Mouse (Mus musculus): Measurements from ENCODE around the gene Nr1i3. TPM values are rescaled to one million over a fixed set of nuclear protein-coding genes. Genes with fewer than 3 reads are reported as not detected.

Nr1i3 gene
- polyA plus RNA-seq, 1 experiment from 2014 or later = 0.89 TPM

GRCm38 (mm10) chr1:171209409-171209808, 4.4 kb upstream of the Nr1i3 start:
- no peak overlapping the region; the same call in 1 of the 2 replicates for H3K4me2 ChIP-seq (replicated peaks; ENCODE audit: low read depth, low read length)
- no peak overlapping the region for H3K4me3 ChIP-seq (ENCODE audit: low read length)
- H3K9ac ChIP-seq (replicated peaks; ENCODE audit: low read length) = no peak overlapping the region
- no peaks in the 10 kb centered on the region for H3K4me1 ChIP-seq (ENCODE audit: insufficient read depth, low read length)
- H3K27me3 ChIP-seq (ENCODE audit: insufficient read depth, low read length) = no peaks in the 10 kb centered on the region
- H3K36me3 ChIP-seq (ENCODE audit: insufficient read depth, low read length) = no peaks in the 10 kb centered on the region
- ATAC-seq (ENCODE audit: low FRiP score, low TSS enrichment) = peak; percentile 54; the same call in 1 of the 2 replicates
- no peak overlapping the region for H3K27ac ChIP-seq (ENCODE audit: low read length)
- H3K9me3 ChIP-seq (ENCODE audit: low read length) = no peaks in the 10 kb centered on the region
- WGBS = 8% methylated on average over 4 of the region's 4 CpGs

- Histone ChIP-seq H3K9ac (replicated peaks; ENCODE audit: low read length) (no peak overlapping the region), H3K4me3 (ENCODE audit: low read length) (no peak overlapping the region), H3K4me2 (replicated peaks; ENCODE audit: low read depth, low read length) (no peak overlapping the region), H3K27ac (ENCODE audit: low read length) (no peak overlapping the region), H3K36me3 (ENCODE audit: insufficient read depth, low read length) (no peaks in the 10 kb centered on the region), H3K4me1 (ENCODE audit: insufficient read depth, low read length) (no peaks in the 10 kb centered on the region), H3K9me3 (ENCODE audit: low read length) (no peaks in the 10 kb centered on the region), H3K27me3 (ENCODE audit: insufficient read depth, low read length) (no peaks in the 10 kb centered on the region)
- ATAC-seq (ENCODE audit: low FRiP score, low TSS enrichment) = no peak
- 52% methylated on average over 3 of the region's 3 CpGs for WGBS
Measured at GRCm38 (mm10) chr1:171212854-171213253, 916 bp upstream of the Nr1i3 start.

GRCm38 (mm10) chr1:171216241-171216955, 2.6 kb downstream of the Nr1i3 start:
- no peaks in the 10 kb centered on the region for H3K27me3 ChIP-seq (ENCODE audit: insufficient read depth, low read length)
- H3K9ac ChIP-seq (replicated peaks; ENCODE audit: low read length) = no peak overlapping the region
- peaks cover 5% of the 10 kb centered on the region for H3K4me1 ChIP-seq (ENCODE audit: insufficient read depth, low read length)
- no peak for ATAC-seq (ENCODE audit: low FRiP score, low TSS enrichment)
- H3K27ac ChIP-seq (ENCODE audit: low read length) = no peak overlapping the region
- H3K36me3 ChIP-seq (ENCODE audit: insufficient read depth, low read length) = peaks cover 13% of the 10 kb centered on the region
- 79% methylated on average over 18 of the region's 18 CpGs for WGBS
- no peak overlapping the region for H3K4me2 ChIP-seq (replicated peaks; ENCODE audit: low read depth, low read length)
- no peaks in the 10 kb centered on the region for H3K9me3 ChIP-seq (ENCODE audit: low read length)
- H3K4me3 ChIP-seq (ENCODE audit: low read length) = no peak overlapping the region

- Histone ChIP-seq H3K9me3 (ENCODE audit: low read length) (no peaks in the 10 kb centered on the region), H3K27me3 (ENCODE audit: insufficient read depth, low read length) (no peaks in the 10 kb centered on the region), H3K27ac (ENCODE audit: low read length) (no peak overlapping the region), H3K4me3 (ENCODE audit: low read length) (peak overlapping the region; percentile 62), H3K4me2 (replicated peaks; ENCODE audit: low read depth, low read length) (peak overlapping the region; percentile 89), H3K9ac (replicated peaks; ENCODE audit: low read length) (no peak overlapping the region), H3K4me1 (ENCODE audit: insufficient read depth, low read length) (peaks cover 16% of the 10 kb centered on the region), H3K36me3 (ENCODE audit: insufficient read depth, low read length) (peaks cover 13% of the 10 kb centered on the region)
- 6% methylated on average over 10 of the region's 10 CpGs for WGBS
- 0 out of 2 replicates have a peak, but pooled peaks have one; percentile 22 for ATAC-seq (ENCODE audit: low FRiP score, low TSS enrichment)
Measured at GRCm38 (mm10) chr1:171220871-171221270, 7.1 kb downstream of the Nr1i3 start.

- peaks cover 16% of the 10 kb centered on the region for H3K4me1 ChIP-seq (ENCODE audit: insufficient read depth, low read length)
- peaks cover 13% of the 10 kb centered on the region for H3K36me3 ChIP-seq (ENCODE audit: insufficient read depth, low read length)
- peak overlapping the region; percentile 62 for H3K4me3 ChIP-seq (ENCODE audit: low read length)
- H3K27me3 ChIP-seq (ENCODE audit: insufficient read depth, low read length) = no peaks in the 10 kb centered on the region
- H3K9me3 ChIP-seq (ENCODE audit: low read length) = no peaks in the 10 kb centered on the region
- 3% methylated on average over 22 of the region's 22 CpGs for WGBS
- H3K27ac ChIP-seq (ENCODE audit: low read length) = no peak overlapping the region
- H3K4me2 ChIP-seq (replicated peaks; ENCODE audit: low read depth, low read length) = peak overlapping the region; percentile 89
- ATAC-seq (ENCODE audit: low FRiP score, low TSS enrichment) = peak; percentile 4
- peak overlapping the region; percentile 74 for H3K9ac ChIP-seq (replicated peaks; ENCODE audit: low read length)
Measured at GRCm38 (mm10) chr1:171221281-171222193, 7.8 kb downstream of the Nr1i3 start.

- peaks cover 16% of the 10 kb centered on the region for H3K4me1 ChIP-seq (ENCODE audit: insufficient read depth, low read length)
- 1% methylated on average over 28 of the region's 28 CpGs for WGBS
- peak within 1 kb of the TSS; percentile 62 for H3K4me3 ChIP-seq (ENCODE audit: low read length)
- peak within 1 kb of the TSS; percentile 74 for H3K9ac ChIP-seq (replicated peaks; ENCODE audit: low read length)
- H3K4me2 ChIP-seq (replicated peaks; ENCODE audit: low read depth, low read length) = peak within 1 kb of the TSS; percentile 89
- H3K9me3 ChIP-seq (ENCODE audit: low read length) = no peaks in the 10 kb centered on the region
- peak within 1 kb of the TSS; percentile 96 for H3K27ac ChIP-seq (ENCODE audit: low read length)
- peaks cover 13% of the 10 kb centered on the region for H3K36me3 ChIP-seq (ENCODE audit: insufficient read depth, low read length)
- peak; percentile 99 for ATAC-seq (ENCODE audit: low FRiP score, low TSS enrichment)
- no peaks in the 10 kb centered on the region for H3K27me3 ChIP-seq (ENCODE audit: insufficient read depth, low read length)
Measured at GRCm38 (mm10) chr1:171222238-171223155, 8.7 kb downstream of the Nr1i3 start, which contains the start of gene Tomm40l. TSS of gene Tomm40l (minus strand) at chr1:171222514.

GRCm38 (mm10) chr1:171223168-171223567, 9.4 kb downstream of the Nr1i3 start:
- H3K4me1 ChIP-seq (ENCODE audit: insufficient read depth, low read length) = peaks cover 16% of the 10 kb centered on the region
- H3K27ac ChIP-seq (ENCODE audit: low read length) = peak overlapping the region; percentile 96
- H3K36me3 ChIP-seq (ENCODE audit: insufficient read depth, low read length) = peaks cover 13% of the 10 kb centered on the region
- no peaks in the 10 kb centered on the region for H3K9me3 ChIP-seq (ENCODE audit: low read length)
- no peaks in the 10 kb centered on the region for H3K27me3 ChIP-seq (ENCODE audit: insufficient read depth, low read length)
- peak overlapping the region; percentile 53 for H3K4me2 ChIP-seq (replicated peaks; ENCODE audit: low read depth, low read length)
- ATAC-seq (ENCODE audit: low FRiP score, low TSS enrichment) = no peak
- H3K9ac ChIP-seq (replicated peaks; ENCODE audit: low read length) = peak overlapping the region; percentile 63
- peak overlapping the region; percentile 62 for H3K4me3 ChIP-seq (ENCODE audit: low read length)
- WGBS = 83% methylated on average over 6 of the region's 6 CpGs

- Histone ChIP-seq H3K4me3 (ENCODE audit: low read length) (no peak overlapping the region), H3K9ac (replicated peaks; ENCODE audit: low read length) (no peak overlapping the region), H3K27me3 (ENCODE audit: insufficient read depth, low read length) (no peaks in the 10 kb centered on the region), H3K36me3 (ENCODE audit: insufficient read depth, low read length) (peaks cover 13% of the 10 kb centered on the region), H3K9me3 (ENCODE audit: low read length) (no peaks in the 10 kb centered on the region), H3K4me2 (replicated peaks; ENCODE audit: low read depth, low read length) (no peak overlapping the region), H3K27ac (ENCODE audit: low read length) (no peak overlapping the region), H3K4me1 (ENCODE audit: insufficient read depth, low read length) (peaks cover 16% of the 10 kb centered on the region)
- WGBS = 83% methylated on average over 2 of the region's 2 CpGs
- no peak for ATAC-seq (ENCODE audit: low FRiP score, low TSS enrichment)
Measured at GRCm38 (mm10) chr1:171223796-171224195, 10.0 kb downstream of the Nr1i3 start.

- Histone ChIP-seq H3K36me3 (ENCODE audit: insufficient read depth, low read length) (peaks cover 5% of the 10 kb centered on the region; the same call in 1 of the 2 replicates), H3K27me3 (ENCODE audit: insufficient read depth, low read length) (no peaks in the 10 kb centered on the region), H3K4me1 (ENCODE audit: insufficient read depth, low read length) (peaks cover 16% of the 10 kb centered on the region), H3K27ac (ENCODE audit: low read length) (no peak within 1 kb of the TSS), H3K9ac (replicated peaks; ENCODE audit: low read length) (no peak within 1 kb of the TSS), H3K4me3 (ENCODE audit: low read length) (no peak within 1 kb of the TSS), H3K9me3 (ENCODE audit: low read length) (no peaks in the 10 kb centered on the region), H3K4me2 (replicated peaks; ENCODE audit: low read depth, low read length) (no peak within 1 kb of the TSS)
- ATAC-seq (ENCODE audit: low FRiP score, low TSS enrichment) = no peak
- WGBS = 67% methylated on average over 5 of the region's 5 CpGs
Measured at GRCm38 (mm10) chr1:171224857-171225256, 11.1 kb downstream of the Nr1i3 start, which contains the start of gene Apoa2. TSS of gene Apoa2 (plus strand) at chr1:171225054.

All from kidney, embryonic 16.5 days (tissue).